Mouse (Mus musculus) liver, embryonic 13.5 days (tissue): ENCODE results near the gene Sh3tc1. TPM values are rescaled to one million over a fixed set of nuclear protein-coding genes. Genes with fewer than 3 reads are reported as not detected.

Experiments used
- ATAC-seq: fragments of 200-750 bp; cut with Nextera tagmentation; 2 replicates; pipeline ENCODE4 v1.8.0; 2017; ENCODE audit warnings: low read depth, mild to moderate bottlenecking, moderate number of reproducible peaks, moderate library complexity
- DNase-seq: peaks from one replicate; pipeline ENCODE4 v3.0.0; 2022
- H3K27ac ChIP-seq: fragments of 300-500 bp; sonication (generic); 2 replicates; pipeline ENCODE4 v1.5.1; 2015; ENCODE audit warnings: moderate library complexity, mild to moderate bottlenecking, inconsistent platforms
- H3K27me3 ChIP-seq: fragments of 300-500 bp; sonication (generic); 2 replicates; pipeline ENCODE4 v1.6.1; 2015; ENCODE audit warnings: mild to moderate bottlenecking, inconsistent platforms
- H3K36me3 ChIP-seq: fragments of 300-500 bp; sonication (generic); 2 replicates; pipeline ENCODE4 v1.6.1; 2015; ENCODE audit warnings: mild to moderate bottlenecking, inconsistent platforms
- H3K4me1 ChIP-seq: fragments of 300-500 bp; sonication (generic); replicated peaks from 2 replicates; pipeline ENCODE4 v1.6.1; 2015; ENCODE audit warnings: inconsistent platforms
- H3K4me2 ChIP-seq: fragments of 300-500 bp; sonication (generic); 2 replicates; pipeline ENCODE4 v1.6.1; 2015; ENCODE audit warnings: inconsistent platforms, mild to moderate bottlenecking, moderate library complexity
- H3K4me3 ChIP-seq: fragments of 300-500 bp; sonication (generic); replicated peaks from 2 replicates; pipeline ENCODE4 v1.5.1; 2015; ENCODE audit warnings: mild to moderate bottlenecking, inconsistent platforms
- H3K9ac ChIP-seq: fragments of 300-500 bp; sonication (generic); 2 replicates; pipeline ENCODE4 v1.6.1; 2015; ENCODE audit warnings: mild to moderate bottlenecking, inconsistent platforms
- H3K9me3 ChIP-seq: fragments of 300-500 bp; sonication (generic); replicated peaks from 2 replicates; pipeline ENCODE4 v1.6.1; 2016; ENCODE audit warnings: inconsistent platforms
- WGBS: fragments of 180-500 bp; shearing (Covaris S2); methylation state at CpG from one replicate; pipeline ENCODE4 v1.1.7; 2015; ENCODE audit not compliant: insufficient replicate concordance; 5-methylcytosine and 5-hydroxymethylcytosine counted together
- polyA plus RNA-seq: library from polyadenylated mRNA; unstranded; fragments of >200 nt; fragmentation: Nextera tagmentation; extraction: Ambion mirVana; gene quantifications from 2 replicates; pipeline ENCODE4 v1.2.1, GENCODE M21; 2015

Sh3tc1 gene
- polyA plus RNA-seq, 1 experiment from 2014 or later: 2.1 TPM

DNA sequence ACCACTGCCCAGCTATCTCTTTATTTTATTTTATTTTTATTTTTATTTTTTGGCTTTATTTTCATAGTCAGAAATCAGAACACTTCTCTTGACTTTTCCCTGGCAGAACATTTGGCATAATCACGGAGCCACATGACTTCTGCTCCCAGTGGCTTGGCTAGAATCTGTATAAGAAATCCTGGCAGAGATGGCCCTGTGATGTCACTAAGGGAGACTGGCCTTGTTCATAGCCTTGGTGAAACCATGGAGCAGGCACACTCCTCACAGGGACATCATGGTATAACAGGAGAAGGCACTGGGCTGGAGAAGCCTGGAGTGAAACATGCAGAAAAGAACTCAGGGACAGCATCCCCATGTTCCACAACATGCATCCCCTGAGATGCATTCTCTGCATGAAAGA is 10.2 kb upstream of the Sh3tc1 start:
- Histone ChIP-seq H3K4me3 (no peak overlapping the region), H3K36me3 (no peaks in the 10 kb centered on the region), H3K4me2 (no peak overlapping the region), H3K9me3 (no peaks in the 10 kb centered on the region), H3K27me3 (no peaks in the 10 kb centered on the region), H3K4me1 (no peaks in the 10 kb centered on the region), H3K9ac (no peak overlapping the region), H3K27ac (no peak overlapping the region)
- 61% methylated on average over 1 of the region's 1 CpGs for WGBS
- ATAC-seq (no peak), DNase-seq (no peak)

GRCm38 (mm10) chr5:35749416-35749815 is 9.6 kb upstream of the Sh3tc1 start:
- Histone ChIP-seq H3K36me3 (no peaks in the 10 kb centered on the region), H3K9me3 (no peaks in the 10 kb centered on the region), H3K4me3 (no peak overlapping the region), H3K27ac (no peak overlapping the region), H3K4me2 (no peak overlapping the region), H3K27me3 (no peaks in the 10 kb centered on the region), H3K4me1 (no peaks in the 10 kb centered on the region), H3K9ac (no peak overlapping the region)
- WGBS: 48% methylated on average over 3 of the region's 3 CpGs
- DNase-seq (no peak), ATAC-seq (no peak)

DNA sequence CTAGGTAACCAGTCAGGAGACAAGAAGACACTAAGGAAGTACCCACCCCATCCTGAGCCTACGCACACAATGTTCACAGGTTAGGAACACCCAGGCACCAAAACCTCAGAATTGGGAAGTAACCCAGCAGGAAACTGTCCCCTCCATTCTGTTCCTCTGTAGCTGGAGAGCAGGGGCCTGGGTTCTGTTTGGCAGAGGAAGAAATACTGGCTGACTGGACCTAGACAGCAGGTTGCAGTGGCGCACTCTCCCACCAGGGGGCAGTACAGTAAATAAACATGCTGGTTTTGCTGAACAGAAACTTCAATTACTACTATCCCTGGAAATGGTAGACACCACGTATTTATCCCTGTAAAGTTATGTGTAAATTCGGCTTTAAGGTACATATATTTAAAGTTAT is 7.1 kb upstream of the Sh3tc1 start:
- Histone ChIP-seq H3K4me2 (no peak overlapping the region), H3K9me3 (no peaks in the 10 kb centered on the region), H3K4me1 (no peaks in the 10 kb centered on the region), H3K27me3 (no peaks in the 10 kb centered on the region), H3K4me3 (no peak overlapping the region), H3K36me3 (no peaks in the 10 kb centered on the region), H3K27ac (no peak overlapping the region), H3K9ac (no peak overlapping the region)
- 12% methylated on average over 4 of the region's 4 CpGs for WGBS
- peak; percentile 20 for DNase-seq
- ATAC-seq: no peak

DNA sequence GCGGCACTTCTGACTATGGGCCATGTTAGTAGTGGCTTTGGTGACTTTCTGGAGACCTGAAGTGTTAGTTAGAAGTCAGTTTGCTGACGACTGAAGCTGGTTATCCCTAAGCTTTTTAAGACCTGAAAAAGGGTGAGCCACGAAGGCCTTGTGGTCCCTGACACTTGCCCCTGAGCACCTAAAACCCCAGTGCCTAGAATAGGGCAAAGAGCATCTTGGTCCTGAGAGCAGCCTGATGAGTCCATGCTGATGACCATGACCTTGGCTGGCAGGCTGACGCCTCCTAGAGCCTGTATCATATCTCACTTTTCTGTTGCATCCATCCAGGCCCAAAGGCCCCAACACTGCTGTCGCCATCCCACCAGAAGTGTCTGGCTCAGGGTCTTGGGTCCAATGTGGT is 5.6 kb upstream of the Sh3tc1 start:
- ATAC-seq (no peak), DNase-seq (no peak)
- H3K9ac ChIP-seq: no peak overlapping the region
- no peaks in the 10 kb centered on the region for H3K36me3 ChIP-seq
- no peak overlapping the region for H3K4me3 ChIP-seq
- peaks cover 9% of the 10 kb centered on the region for H3K27me3 ChIP-seq
- WGBS: 67% methylated on average over 5 of the region's 5 CpGs
- H3K4me1 ChIP-seq: peaks cover 4% of the 10 kb centered on the region
- no peak overlapping the region for H3K27ac ChIP-seq
- no peak overlapping the region for H3K4me2 ChIP-seq
- no peaks in the 10 kb centered on the region for H3K9me3 ChIP-seq

DNA sequence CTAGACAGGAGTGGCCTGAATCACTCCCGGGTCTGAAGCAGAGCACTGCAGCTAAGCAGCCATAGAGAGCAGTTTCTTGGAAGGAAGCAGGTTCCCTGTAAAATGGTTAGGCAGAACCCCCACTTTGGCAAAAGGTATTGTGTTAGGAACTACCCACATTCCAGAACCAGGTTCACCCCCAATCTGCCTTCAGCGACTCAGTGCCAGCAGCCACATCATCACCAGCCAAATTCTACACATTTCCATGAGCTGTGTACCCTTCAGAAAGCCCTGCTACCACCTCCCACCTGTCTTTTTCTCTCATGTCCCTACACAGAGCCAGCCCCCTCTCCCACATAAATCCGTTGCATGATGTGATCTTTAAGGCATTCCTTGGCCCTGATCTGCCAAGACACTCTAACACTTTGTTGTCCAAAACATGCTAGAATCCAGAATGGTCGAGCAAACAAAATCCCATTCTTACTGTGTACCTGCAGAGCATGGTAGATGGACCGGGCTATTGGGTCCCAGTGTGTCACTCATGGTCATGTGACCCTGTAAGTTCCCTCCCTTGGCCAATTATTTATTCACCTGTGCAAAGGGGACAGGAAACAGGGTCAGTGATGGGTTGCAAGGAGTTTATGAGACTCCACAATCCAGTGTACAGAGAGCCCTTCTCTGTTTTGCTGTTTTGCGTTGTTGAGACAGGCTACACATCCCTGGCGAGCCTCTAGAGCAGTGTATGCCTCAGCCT is 4.4 kb upstream of the Sh3tc1 start:
- no peak overlapping the region for H3K27ac ChIP-seq
- H3K9me3 ChIP-seq: no peaks in the 10 kb centered on the region
- no peak for DNase-seq
- WGBS: 67% methylated on average over 7 of the region's 7 CpGs
- ATAC-seq: no peak
- H3K9ac ChIP-seq: no peak overlapping the region
- H3K27me3 ChIP-seq: peaks cover 17% of the 10 kb centered on the region
- H3K4me2 ChIP-seq: no peak overlapping the region
- no peaks in the 10 kb centered on the region for H3K36me3 ChIP-seq
- no peak overlapping the region for H3K4me3 ChIP-seq
- peaks cover 11% of the 10 kb centered on the region for H3K4me1 ChIP-seq

DNA sequence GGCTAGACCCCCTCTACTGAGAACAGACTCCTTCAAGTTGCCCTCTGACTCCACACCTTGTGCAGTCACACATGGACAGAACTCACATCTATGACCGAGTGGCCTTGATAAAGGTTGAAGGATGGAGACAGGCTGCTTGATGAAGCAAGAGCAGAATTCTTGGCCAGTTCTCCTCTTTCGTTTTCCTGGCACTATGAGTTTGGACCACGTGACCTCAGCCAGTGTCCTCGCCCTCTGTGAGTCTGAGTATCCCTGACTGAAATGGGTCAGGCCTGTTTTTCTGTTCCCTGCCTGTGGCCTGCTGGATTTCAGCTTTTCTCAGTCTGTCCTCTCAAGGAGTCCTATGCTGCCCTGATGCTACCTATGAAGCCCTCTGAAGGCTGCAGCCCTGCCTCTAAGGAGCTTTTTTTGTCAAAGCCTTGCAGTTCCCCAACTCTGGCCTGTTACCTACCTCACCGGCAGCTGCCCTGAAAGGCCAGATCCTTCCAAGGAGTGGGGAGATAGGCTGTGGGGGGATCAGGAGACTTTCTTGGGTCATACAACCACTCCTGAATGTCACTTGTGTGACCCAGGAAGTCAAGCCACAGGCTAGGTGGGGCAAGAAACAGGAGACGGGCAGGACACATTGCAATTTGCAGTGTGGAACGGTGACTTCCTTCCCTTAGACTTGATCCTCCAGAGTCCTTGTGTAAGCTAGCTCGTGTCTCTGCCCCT is 3.6 kb upstream of the Sh3tc1 start:
- ATAC-seq (no peak), DNase-seq (no peak)
- Histone ChIP-seq H3K4me2 (no peak overlapping the region), H3K27ac (no peak overlapping the region), H3K9me3 (no peaks in the 10 kb centered on the region), H3K36me3 (no peaks in the 10 kb centered on the region), H3K4me3 (no peak overlapping the region), H3K9ac (no peak overlapping the region), H3K4me1 (peaks cover 11% of the 10 kb centered on the region), H3K27me3 (peaks cover 25% of the 10 kb centered on the region)
- 54% methylated on average over 8 of the region's 8 CpGs for WGBS

- Histone ChIP-seq H3K4me3 (no peak overlapping the region), H3K9me3 (no peaks in the 10 kb centered on the region), H3K4me2 (no peak overlapping the region), H3K27ac (no peak overlapping the region), H3K4me1 (peaks cover 15% of the 10 kb centered on the region), H3K9ac (no peak overlapping the region), H3K27me3 (peaks cover 27% of the 10 kb centered on the region), H3K36me3 (no peaks in the 10 kb centered on the region)
- DNase-seq (no peak), ATAC-seq (no peak)
- 50% methylated on average over 13 of the region's 13 CpGs for WGBS
These were observed 1.5 kb upstream of the Sh3tc1 start for GRCm38 (mm10) chr5:35741225-35741820.

GRCm38 (mm10) chr5:35740716-35741115 is 929 bp upstream of the Sh3tc1 start:
- H3K9ac ChIP-seq: no peak overlapping the region
- H3K4me2 ChIP-seq: no peak overlapping the region
- H3K9me3 ChIP-seq: no peaks in the 10 kb centered on the region
- H3K36me3 ChIP-seq: no peaks in the 10 kb centered on the region
- DNase-seq (no peak), ATAC-seq (no peak)
- no peak overlapping the region for H3K27ac ChIP-seq
- peaks cover 15% of the 10 kb centered on the region for H3K4me1 ChIP-seq
- peaks cover 27% of the 10 kb centered on the region for H3K27me3 ChIP-seq
- H3K4me3 ChIP-seq: no peak overlapping the region
- WGBS: 5% methylated on average over 10 of the region's 10 CpGs

DNA sequence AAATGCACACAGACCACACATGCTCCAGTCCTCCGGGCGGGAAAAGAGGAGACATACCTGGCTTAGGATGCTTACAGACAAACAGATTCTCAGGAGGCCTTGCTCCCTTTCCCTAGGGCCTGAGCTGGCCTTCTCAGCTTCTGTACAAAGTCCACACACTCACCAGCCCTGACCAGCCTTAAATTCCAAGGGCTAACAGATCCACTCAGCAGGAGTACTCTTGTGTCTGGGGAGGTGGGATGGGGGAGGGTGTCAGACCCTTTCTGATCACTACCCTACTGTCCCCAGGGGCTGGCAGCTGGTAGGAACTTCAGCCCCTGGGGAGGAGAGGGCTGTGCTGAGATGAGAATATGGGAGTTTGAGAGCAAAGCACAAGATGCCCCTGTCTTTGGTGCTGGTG is 782 bp downstream of the Sh3tc1 start:
- ATAC-seq (no peak), DNase-seq (no peak)
- Histone ChIP-seq H3K4me3 (no peak overlapping the region), H3K27me3 (peaks cover 27% of the 10 kb centered on the region), H3K4me1 (peaks cover 15% of the 10 kb centered on the region), H3K9me3 (no peaks in the 10 kb centered on the region), H3K27ac (no peak overlapping the region), H3K36me3 (no peaks in the 10 kb centered on the region), H3K4me2 (no peak overlapping the region), H3K9ac (no peak overlapping the region)
- 47% methylated on average over 2 of the region's 2 CpGs for whole genome bisulfite sequencing

GRCm38 (mm10) chr5:35737231-35737901 is 2.4 kb downstream of the Sh3tc1 start:
- no peak overlapping the region for H3K4me2 ChIP-seq
- H3K27ac ChIP-seq: no peak overlapping the region
- H3K4me3 ChIP-seq: no peak overlapping the region
- ATAC-seq (no peak), DNase-seq (no peak)
- 62% methylated on average over 20 of the region's 20 CpGs for WGBS
- peaks cover 15% of the 10 kb centered on the region for H3K4me1 ChIP-seq
- H3K9me3 ChIP-seq: no peaks in the 10 kb centered on the region
- H3K27me3 ChIP-seq: peaks cover 27% of the 10 kb centered on the region
- no peaks in the 10 kb centered on the region for H3K36me3 ChIP-seq
- H3K9ac ChIP-seq: no peak overlapping the region

- H3K27ac ChIP-seq: no peak overlapping the region
- peaks cover 16% of the 10 kb centered on the region; the same call in 1 of the 2 replicates for H3K4me1 ChIP-seq
- WGBS: 63% methylated on average over 2 of the region's 2 CpGs
- H3K9ac ChIP-seq: no peak overlapping the region
- DNase-seq: no peak
- H3K27me3 ChIP-seq: peaks cover 4% of the 10 kb centered on the region; the same call in 1 of the 2 replicates
- no peaks in the 10 kb centered on the region for H3K36me3 ChIP-seq
- H3K9me3 ChIP-seq: no peaks in the 10 kb centered on the region
- no peak overlapping the region for H3K4me2 ChIP-seq
- H3K4me3 ChIP-seq: no peak overlapping the region
- no peak for ATAC-seq
These were observed 6.3 kb downstream of the Sh3tc1 start for GRCm38 (mm10) chr5:35733523-35733922.
